Mouse (Mus musculus) limb, embryonic 14.5 days (tissue): Measurements from ENCODE around the gene Dgki. TPM values are rescaled to one million over a fixed set of nuclear protein-coding genes. Genes with fewer than 3 reads are reported as not detected.

ENCODE experiments used
- ATAC-seq: fragments of 200-750 bp; cut with Nextera tagmentation; 2 replicates; pipeline ENCODE4 v1.8.0; 2017; ENCODE audit warnings: low read depth, moderate number of reproducible peaks, moderate TSS enrichment; ENCODE audit not compliant: low FRiP score
- DNase-seq: peaks from one replicate; pipeline ENCODE4 v3.0.0-alpha.2; 2015; ENCODE audit warnings: low spot score
- H3K27ac ChIP-seq: fragments of 300-500 bp; sonication (generic); replicated peaks from 2 replicates; pipeline ENCODE4 v1.5.1; 2014; ENCODE audit warnings: low read depth, mild to moderate bottlenecking, low read length, moderate library complexity, mixed read lengths
- H3K27me3 ChIP-seq: fragments of 300-500 bp; sonication (generic); 2 replicates; pipeline ENCODE4 v1.6.1; 2014; ENCODE audit warnings: low read length, mixed read lengths; ENCODE audit not compliant: control insufficient read depth, insufficient read depth
- H3K36me3 ChIP-seq: fragments of 300-500 bp; sonication (generic); 2 replicates; pipeline ENCODE4 v1.6.1; 2014; ENCODE audit warnings: mild to moderate bottlenecking, low read length, moderate library complexity, mixed read lengths; ENCODE audit not compliant: control insufficient read depth, insufficient read depth
- H3K4me1 ChIP-seq: fragments of 300-500 bp; sonication (generic); 2 replicates; pipeline ENCODE4 v1.6.1; 2014; ENCODE audit warnings: antibody characterized with exemption, low read length, mixed read lengths; ENCODE audit not compliant: control insufficient read depth, insufficient read depth
- H3K4me2 ChIP-seq: fragments of 300-500 bp; sonication (generic); replicated peaks from 2 replicates; pipeline ENCODE4 v1.6.1; 2014; ENCODE audit warnings: low read depth, mild to moderate bottlenecking, low read length, moderate library complexity; ENCODE audit not compliant: severe bottlenecking
- H3K4me3 ChIP-seq: fragments of 300-500 bp; sonication (generic); replicated peaks from 2 replicates; pipeline ENCODE4 v1.5.1; 2014; ENCODE audit warnings: low read length
- H3K9ac ChIP-seq: fragments of 300-500 bp; sonication (generic); 2 replicates; pipeline ENCODE4 v1.6.1; 2014; ENCODE audit warnings: mild to moderate bottlenecking, low read depth, low read length, moderate library complexity; ENCODE audit not compliant: severe bottlenecking
- H3K9me3 ChIP-seq: fragments of 300-500 bp; sonication (generic); 2 replicates; pipeline ENCODE4 v1.6.1; 2016; ENCODE audit warnings: low read length; ENCODE audit not compliant: control insufficient read depth
- POLR2A ChIP-seq: fragments of 200-500 bp; IDR thresholded peaks from 2 replicates; pipeline ENCODE4 v1.8.0; 2012; ENCODE audit warnings: inconsistent platforms, mild to moderate bottlenecking, moderate library complexity, borderline replicate concordance; ENCODE audit not compliant: insufficient read depth, insufficient read length; ENCODE audit errors: extremely low read depth
- WGBS: fragments of 180-500 bp; shearing (Covaris S2); extraction: QIAGEN DNeasy Blood & Tissue Kit; methylation state at CpG from one replicate; pipeline ENCODE4 v1.1.7; 2014; 5-methylcytosine and 5-hydroxymethylcytosine counted together
- polyA plus RNA-seq, 2 experiments: library from polyadenylated mRNA; depleted of rRNA in 1 of 2; stranded (reverse) in 1 of 2; unstranded in 1 of 2; fragments of >200 nt; fragmentation: Nextera tagmentation in 1 of 2; extraction: Ambion mirVana in 1 of 2; gene quantifications; 2 replicates each; pipeline versions ENCODE4 v1.2.1 to v1.2.3; 2012 to 2014

Gene Dgki
- polyA plus RNA-seq, 2 experiments, result 0.58 to 0.85 TPM

- no peak overlapping the region for H3K9ac ChIP-seq
- no peak overlapping the region for H3K4me3 ChIP-seq
- H3K27me3 ChIP-seq, result no peaks in the 10 kb centered on the region
- ATAC-seq, result no peak
- H3K27ac ChIP-seq, result no peak overlapping the region
- H3K9me3 ChIP-seq, result no peaks in the 10 kb centered on the region
- WGBS, result 81% methylated on average over 8 of the region's 8 CpGs
- DNase-seq, result peak; percentile 64
- no peak for TF ChIP-seq POLR2A
- H3K4me2 ChIP-seq, result no peak overlapping the region
- H3K4me1 ChIP-seq, result no peaks in the 10 kb centered on the region
- H3K36me3 ChIP-seq, result no peaks in the 10 kb centered on the region
These were observed 273.4 kb downstream of the Dgki start for GRCm38 (mm10) chr6:37026343-37027243.

GRCm38 (mm10) chr6:37016046-37016445, 283.9 kb downstream of the Dgki start:
- no peaks in the 10 kb centered on the region for H3K36me3 ChIP-seq
- no peak overlapping the region for H3K9ac ChIP-seq
- H3K27ac ChIP-seq, result no peak overlapping the region
- DNase-seq (no peak), ATAC-seq (no peak)
- no peaks in the 10 kb centered on the region for H3K27me3 ChIP-seq
- H3K4me1 ChIP-seq, result no peaks in the 10 kb centered on the region
- H3K4me3 ChIP-seq, result no peak overlapping the region
- H3K9me3 ChIP-seq, result no peaks in the 10 kb centered on the region
- no peak for TF ChIP-seq POLR2A
- no peak overlapping the region for H3K4me2 ChIP-seq

DNA sequence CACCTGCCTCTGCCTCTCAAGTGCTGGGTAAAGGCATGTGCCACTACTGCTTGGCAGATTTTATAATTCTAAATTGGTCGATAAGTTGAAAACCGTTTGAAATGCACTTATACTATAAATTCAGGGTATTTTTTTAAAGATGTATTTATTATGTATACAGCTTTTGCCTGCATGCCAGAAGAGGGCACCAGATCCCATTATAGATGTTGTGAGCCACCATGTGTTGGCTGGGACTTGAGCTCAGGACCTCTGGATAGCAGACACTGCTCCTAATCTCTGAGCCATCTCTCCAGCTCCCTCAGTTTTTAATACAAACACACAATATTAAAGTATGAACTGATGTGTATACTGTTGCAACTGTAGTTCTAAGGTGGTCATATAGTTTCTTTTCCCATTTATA, 288.4 kb downstream of the Dgki start:
- no peak for TF ChIP-seq POLR2A
- Histone ChIP-seq H3K9me3 (no peaks in the 10 kb centered on the region), H3K4me1 (no peaks in the 10 kb centered on the region), H3K27ac (no peak overlapping the region), H3K27me3 (no peaks in the 10 kb centered on the region), H3K36me3 (no peaks in the 10 kb centered on the region), H3K9ac (no peak overlapping the region), H3K4me3 (no peak overlapping the region), H3K4me2 (no peak overlapping the region)
- WGBS, result 81% methylated on average over 2 of the region's 2 CpGs
- ATAC-seq (no peak), DNase-seq (no peak)

GRCm38 (mm10) chr6:37007573-37007972, 292.4 kb downstream of the Dgki start:
- no peaks in the 10 kb centered on the region for H3K9me3 ChIP-seq
- 12% methylated on average over 4 of the region's 4 CpGs for WGBS
- no peak overlapping the region for H3K4me2 ChIP-seq
- TF ChIP-seq POLR2A, result no peak
- ATAC-seq (no peak), DNase-seq (no peak)
- H3K4me3 ChIP-seq, result no peak overlapping the region
- H3K4me1 ChIP-seq, result no peaks in the 10 kb centered on the region
- H3K36me3 ChIP-seq, result no peaks in the 10 kb centered on the region
- no peak overlapping the region for H3K9ac ChIP-seq
- no peaks in the 10 kb centered on the region for H3K27me3 ChIP-seq
- no peak overlapping the region for H3K27ac ChIP-seq

- Histone ChIP-seq H3K9ac (no peak overlapping the region), H3K36me3 (no peaks in the 10 kb centered on the region), H3K27me3 (no peaks in the 10 kb centered on the region), H3K27ac (no peak overlapping the region), H3K4me3 (no peak overlapping the region), H3K4me2 (no peak overlapping the region), H3K9me3 (no peaks in the 10 kb centered on the region), H3K4me1 (no peaks in the 10 kb centered on the region)
- no peak for TF ChIP-seq POLR2A
- DNase-seq (no peak), ATAC-seq (no peak)
- 89% methylated on average over 3 of the region's 3 CpGs for WGBS
These were observed 295.1 kb downstream of the Dgki start for GRCm38 (mm10) chr6:37004914-37005313.
